Mouse (Mus musculus) CH12.LX (cell line): Measurements from ENCODE around the gene Ugt2b37. TPM values are rescaled to one million over a fixed set of nuclear protein-coding genes. Genes with fewer than 3 reads are reported as not detected.
"Not testable (repeated sequence)": the region's sequence is repeated elsewhere in the genome, so short reads cannot be mapped to it uniquely, and the experiment has no call there.

ENCODE experiments used
- DNase-seq: peaks from one replicate; pipeline ENCODE4 v3.0.0-alpha.2; 2013; ENCODE audit errors: extremely low read depth
- H3K27ac ChIP-seq: 2 replicates; pipeline ENCODE4 v1.5.1; 2012; ENCODE audit warnings: low read depth, mild to moderate bottlenecking, control low read depth, moderate library complexity; ENCODE audit not compliant: insufficient read depth
- H3K27me3 ChIP-seq: replicated peaks from 2 replicates; pipeline ENCODE3; 2012; ENCODE audit warnings: inconsistent platforms
- H3K36me3 ChIP-seq, 2 experiments: replicated peaks in 1 of 2; 2 replicates each; pipeline versions ENCODE3 to v1.6.1; 2012; ENCODE audit warnings: inconsistent platforms in 1 of 2, low read length in 1 of 2, mild to moderate bottlenecking in 1 of 2, mixed read lengths in 1 of 2, moderate library complexity in 1 of 2; ENCODE audit not compliant: control insufficient read depth in 1 of 2, insufficient read depth in 1 of 2
- H3K4me1 ChIP-seq, 2 experiments: 2 replicates each; pipeline ENCODE4 v1.6.1; 2012; ENCODE audit warnings: inconsistent platforms in 1 of 2, moderate library complexity in 1 of 2; ENCODE audit not compliant: insufficient read depth in 2 of 2, control insufficient read depth in 1 of 2
- H3K4me2 ChIP-seq: 2 replicates; pipeline ENCODE4 v1.6.1; 2012; ENCODE audit warnings: low read depth, mild to moderate bottlenecking, control low read depth; ENCODE audit not compliant: poor library complexity, insufficient read depth, severe bottlenecking
- H3K4me3 ChIP-seq, 3 experiments: fragments of 150-350 bp in 1 of 3; sonication (generic) in 1 of 3; replicated peaks in 1 of 3; 2 replicates each; pipeline versions ENCODE3 to v1.5.1; 2011 to 2012; ENCODE audit warnings: low read depth in 2 of 3, low read length in 2 of 3, mild to moderate bottlenecking in 2 of 3, moderate library complexity in 2 of 3, control low read depth in 1 of 3, improper control_type of control experiment in 1 of 3, inconsistent platforms in 1 of 3, mixed read lengths in 1 of 3; ENCODE audit not compliant: poor library complexity in 1 of 3
- H3K79me2 ChIP-seq: replicated peaks from 2 replicates; pipeline ENCODE4 v1.6.1; 2012; ENCODE audit warnings: mild to moderate bottlenecking, moderate library complexity; ENCODE audit not compliant: control insufficient read depth, poor library complexity, insufficient read depth, severe bottlenecking; ENCODE audit errors: extremely low read depth
- H3K9ac ChIP-seq: 2 replicates; pipeline ENCODE4 v1.6.1; 2012; ENCODE audit warnings: low read depth, mild to moderate bottlenecking, control low read depth, moderate library complexity; ENCODE audit not compliant: insufficient read depth
- H3K9me3 ChIP-seq: replicated peaks from 2 replicates; pipeline ENCODE3; 2012; ENCODE audit warnings: low read length, inconsistent platforms, mixed read lengths
- BHLHE40 ChIP-seq: IDR thresholded peaks from 2 replicates; pipeline ENCODE4 v1.6.1; 2011; ENCODE audit warnings: mild to moderate bottlenecking, low read depth, low read length, improper control_type of control experiment
- EP300 ChIP-seq: IDR thresholded peaks from 2 replicates; pipeline ENCODE4 v1.6.1; 2011; ENCODE audit warnings: low read length, improper control_type of control experiment
- HCFC1 ChIP-seq: IDR thresholded peaks from 2 replicates; pipeline ENCODE4 v1.6.1; 2012; ENCODE audit warnings: low read depth, mild to moderate bottlenecking, inconsistent platforms, low read length, improper control_type of control experiment
- IRF4 ChIP-seq: IDR thresholded peaks from 2 replicates; pipeline ENCODE4 v1.6.1; 2014; ENCODE audit warnings: low read depth, mild to moderate bottlenecking, inconsistent platforms, low read length, improper control_type of control experiment
- JUN ChIP-seq: IDR thresholded peaks from 2 replicates; pipeline ENCODE4 v1.6.1; 2011; ENCODE audit warnings: low read depth, mild to moderate bottlenecking, low read length, improper control_type of control experiment, moderate library complexity; ENCODE audit not compliant: insufficient read depth
- MEF2A ChIP-seq: IDR thresholded peaks from 2 replicates; pipeline ENCODE4 v1.6.1; 2014; ENCODE audit warnings: low read depth, mild to moderate bottlenecking, inconsistent platforms, low read length, improper control_type of control experiment, borderline replicate concordance
- MYC ChIP-seq: IDR thresholded peaks from 2 replicates; pipeline ENCODE4 v1.6.1; 2011; ENCODE audit warnings: low read depth, mild to moderate bottlenecking, improper control_type of control experiment, low read length
- NELFE ChIP-seq: IDR thresholded peaks from 2 replicates; pipeline ENCODE4 v1.6.1; 2011; ENCODE audit warnings: low read depth, low read length, improper control_type of control experiment
- NRF1 ChIP-seq: IDR thresholded peaks from 2 replicates; pipeline ENCODE4 v1.6.1; 2014; ENCODE audit warnings: low read depth, mild to moderate bottlenecking, inconsistent platforms, low read length, improper control_type of control experiment, moderate library complexity
- POLR2A ChIP-seq: IDR thresholded peaks from 2 replicates; pipeline ENCODE4 v1.6.1; 2011; ENCODE audit warnings: low read depth, mild to moderate bottlenecking, improper control_type of control experiment, low read length
- POLR2AphosphoS2 ChIP-seq: IDR thresholded peaks from 2 replicates; pipeline ENCODE4 v1.6.1; 2011; ENCODE audit warnings: low read depth, low read length, improper control_type of control experiment
- TBP ChIP-seq: conservative IDR thresholded peaks from 2 replicates; pipeline ENCODE4 v1.6.1; 2011; ENCODE audit warnings: low read depth, low read length, improper control_type of control experiment
- TCF12 ChIP-seq: IDR thresholded peaks from 2 replicates; pipeline ENCODE4 v1.6.1; 2014; ENCODE audit warnings: low read depth, mild to moderate bottlenecking, inconsistent platforms, low read length, improper control_type of control experiment
- ZNF384 ChIP-seq: IDR thresholded peaks from 2 replicates; pipeline ENCODE4 v1.6.1; 2012; ENCODE audit warnings: low read depth, low read length, improper control_type of control experiment, inconsistent platforms
- dilution Hi-C: fragments of 300-500 bp; cut with MboI; formaldehyde crosslinking; loops from 2 replicates; pipeline ENCODE4 v1.14.3; 2020; ENCODE audit warnings: low sequenced_read_pairs; ENCODE audit not compliant: extremely low pct_unique_long_range_greater_than_20kb, extremely low pct_ligation_motif_present
- in situ Hi-C: fragments of 300-500 bp; cut with MboI; formaldehyde crosslinking; loops from 3 replicates; pipeline ENCODE4 v1.14.3; 2019; ENCODE audit warnings: low sequenced_read_pairs, low pct_ligation_motif_present, low pct_unique_long_range_greater_than_20kb, mixed read lengths
- polyA plus RNA-seq: library from polyadenylated mRNA; unstranded; fragments of >175 nt; gene quantifications from 2 replicates; pipeline ENCODE4 v1.2.1, GENCODE M21; 2012; ENCODE audit warnings: low read depth; ENCODE audit not compliant: insufficient read length
- total RNA-seq, 2 experiments: library from RNA; depleted of rRNA; stranded (reverse); fragments of 300-350 nt in 1 of 2; fragments of >200 nt in 1 of 2; gene quantifications; 2 replicates each; pipeline ENCODE4 v1.2.3; 2012 to 2014

Ugt2b37 gene
- total and polyA plus RNA-seq, 3 experiments = not detected

DNA sequence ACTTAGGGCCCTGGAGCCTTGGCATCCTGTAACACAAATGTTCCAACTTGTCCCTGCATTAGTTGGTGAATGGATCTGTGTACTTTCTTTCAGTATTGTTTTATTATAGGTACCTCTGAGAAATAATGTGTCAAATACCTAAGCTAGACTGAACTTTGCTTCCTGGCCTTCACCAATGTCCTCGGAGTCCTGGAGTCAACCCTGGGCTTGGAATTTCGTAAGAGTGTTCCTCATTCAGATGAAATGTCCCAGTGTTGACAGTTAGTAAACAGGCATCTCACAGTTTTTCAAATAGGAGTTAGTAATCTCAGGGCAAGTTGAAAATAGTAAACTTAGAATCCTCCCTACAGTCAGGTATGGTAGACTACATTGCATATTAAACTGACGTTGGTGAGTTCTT is 1.2 kb upstream of the Ugt2b37 start:
- dilution Hi-C loops (no loop called here), in situ Hi-C loops (no loop called here)
- TF ChIP-seq BHLHE40 = no peak
- no peak for TF ChIP-seq TCF12
- TF ChIP-seq JUN = no peak
- no peak for TF ChIP-seq EP300
- TF ChIP-seq HCFC1 = no peak
- TF ChIP-seq IRF4 = no peak
- no peak for TF ChIP-seq NRF1
- TF ChIP-seq ZNF384 = no peak
- no peak for TF ChIP-seq TBP
- TF ChIP-seq POLR2AphosphoS2 = no peak
- no peak for TF ChIP-seq MEF2A
- no peak for TF ChIP-seq POLR2A
- no peak for TF ChIP-seq NELFE
- TF ChIP-seq MYC = no peak

DNA sequence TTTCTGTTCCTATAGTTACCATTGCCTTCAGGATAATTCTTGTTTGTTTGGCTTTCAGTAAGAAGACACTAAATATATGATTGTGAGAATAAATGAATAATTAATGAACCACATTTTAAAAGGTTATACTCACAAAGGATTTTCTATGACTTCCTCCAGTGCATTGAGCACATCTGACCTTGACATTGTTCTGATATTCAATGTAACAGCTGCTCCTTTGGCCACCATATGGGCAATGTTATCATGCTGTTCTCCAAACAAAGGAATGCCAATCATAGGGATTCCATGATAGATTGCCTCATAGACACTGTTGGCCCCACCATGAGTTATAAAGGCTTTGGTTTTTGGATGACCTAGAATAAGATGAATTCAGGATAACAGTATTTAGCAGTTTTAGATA is 12.5 kb downstream of the Ugt2b37 start:
- H3K36me3 ChIP-seq, H3K27ac ChIP-seq, H3K4me1 ChIP-seq, H3K9ac ChIP-seq, H3K9me3 ChIP-seq, H3K4me3 ChIP-seq, DNase-seq, H3K4me2 ChIP-seq, in situ Hi-C loops, H3K27me3 ChIP-seq, dilution Hi-C loops, H3K79me2 ChIP-seq: not testable (repeated sequence)

More for the DNA sequence above, 1.2 kb upstream of the Ugt2b37 start:
- Histone ChIP-seq H3K27ac (no peak overlapping the region), H3K4me3 (no peak overlapping the region), H3K9ac (no peak overlapping the region), H3K79me2 (no peaks in the 10 kb centered on the region), H3K36me3 (no peaks in the 10 kb centered on the region), H3K27me3 (no peaks in the 10 kb centered on the region), H3K4me1 (no peaks in the 10 kb centered on the region), H3K9me3 (no peaks in the 10 kb centered on the region), H3K4me2 (no peak overlapping the region)
- DNase-seq = no peak

DNA sequence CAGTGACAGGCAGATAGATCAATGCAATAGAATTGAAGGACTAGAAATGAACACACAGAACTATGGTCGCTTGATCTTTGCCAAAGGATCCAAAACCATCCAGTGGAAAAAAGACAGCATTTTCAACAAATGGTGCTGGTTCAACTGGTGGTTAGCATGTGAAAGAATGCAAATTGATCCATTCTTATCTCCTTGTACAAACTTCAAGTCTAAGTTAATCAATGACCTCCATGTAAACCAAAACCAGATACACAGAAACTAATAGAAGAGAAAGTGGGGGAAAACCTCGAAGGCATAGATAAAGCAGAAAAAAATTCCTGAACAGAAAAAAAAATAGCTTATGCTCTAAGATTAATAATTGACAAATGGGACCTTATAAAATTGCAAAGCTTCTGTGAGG is 58.2 kb downstream of the Ugt2b37 start:
- H3K79me2 ChIP-seq, H3K4me3 ChIP-seq, H3K27ac ChIP-seq, H3K27me3 ChIP-seq, in situ Hi-C loops, H3K4me1 ChIP-seq, dilution Hi-C loops, H3K9ac ChIP-seq, H3K36me3 ChIP-seq, DNase-seq, H3K9me3 ChIP-seq, H3K4me2 ChIP-seq: not testable (repeated sequence)

Other genes starting within 250 kb of the Ugt2b37 start
- not detected in 2 replicates for gene Ugt2b36, start 162.2 kb downstream of the Ugt2b37 start, total RNA-seq (2012; rRNA removed)
- not detected in 2 replicates for gene Ugt2b36, start 162.2 kb downstream of the Ugt2b37 start, total RNA-seq (2014; rRNA removed)
- not detected in 2 replicates for gene Ugt2b36, start 162.2 kb downstream of the Ugt2b37 start, polyA plus RNA-seq
- not detected in 2 replicates for gene Ugt2b5, start 114.5 kb downstream of the Ugt2b37 start, total RNA-seq (2012; rRNA removed)
- gene Ugt2b5, start 114.5 kb downstream of the Ugt2b37 start, total RNA-seq (2014; rRNA removed) = not detected in 2 replicates
- not detected in 2 replicates for gene Ugt2b5, start 114.5 kb downstream of the Ugt2b37 start, polyA plus RNA-seq
- gene Ugt2a3, start 82.4 kb upstream of the Ugt2b37 start, total RNA-seq (2012; rRNA removed) = not detected in 2 replicates
- not detected in 2 replicates for gene Ugt2a3, start 82.4 kb upstream of the Ugt2b37 start, total RNA-seq (2014; rRNA removed)
- gene Ugt2a3, start 82.4 kb upstream of the Ugt2b37 start, polyA plus RNA-seq = not detected in 2 replicates
- not detected in 2 replicates for gene Ugt2b38, start 169.4 kb upstream of the Ugt2b37 start, total RNA-seq (2012; rRNA removed)
- gene Ugt2b38, start 169.4 kb upstream of the Ugt2b37 start, total RNA-seq (2014; rRNA removed) = not detected in 2 replicates
- not detected in 2 replicates for gene Ugt2b38, start 169.4 kb upstream of the Ugt2b37 start, polyA plus RNA-seq
- not detected in 2 replicates for gene Ugt2a2, start 227.5 kb upstream of the Ugt2b37 start, total RNA-seq (2012; rRNA removed)
- gene Ugt2a2, start 227.5 kb upstream of the Ugt2b37 start, total RNA-seq (2014; rRNA removed) = not detected in 2 replicates
- not detected in 2 replicates for gene Ugt2a2, start 227.5 kb upstream of the Ugt2b37 start, polyA plus RNA-seq
- gene Gm43638, start 232.0 kb upstream of the Ugt2b37 start, total RNA-seq (2012; rRNA removed) = not detected in 2 replicates
- gene Gm43638, start 232.0 kb upstream of the Ugt2b37 start, total RNA-seq (2014; rRNA removed) = not detected in 2 replicates
- not detected in 2 replicates for gene Gm43638, start 232.0 kb upstream of the Ugt2b37 start, polyA plus RNA-seq
- not detected in 2 replicates for gene Ugt2a1, start 236.1 kb upstream of the Ugt2b37 start, total RNA-seq (2012; rRNA removed)
- gene Ugt2a1, start 236.1 kb upstream of the Ugt2b37 start, total RNA-seq (2014; rRNA removed) = not detected in 2 replicates
- not detected in 2 replicates for gene Ugt2a1, start 236.1 kb upstream of the Ugt2b37 start, polyA plus RNA-seq